ENCODE assay signal across 24 mouse cellular contexts in genomic region chr7:99250386-99250785, GRCm38 (mm10). TPM values are rescaled to one million over a fixed set of nuclear protein-coding genes. Genes with fewer than 3 reads are reported as not detected.
"Had no signal": no experiment of that assay in that cellular context is flagged by ENCODE, and none has a peak within 500 bp of the region (broad histone marks: within the 10 kb centered on the region; RNA-seq: fewer than 3 reads in every experiment).

No protein-coding gene starts in this region.

- H3K27ac ChIP-seq: gastrocnemius, adult 2 months; heart, embryonic 10.5 days; hindbrain, embryonic 14.5 days; intestine, embryonic 15.5 days; kidney, embryonic 15.5 days; kidney, postnatal 0 days; limb, embryonic 13.5 days; limb, embryonic 15.5 days; liver, embryonic 12.5 days; liver, embryonic 14.5 days had no signal

- H3K9ac ChIP-seq: heart, embryonic 12.5 days; hindbrain, embryonic 14.5 days; intestine, embryonic 15.5 days; kidney, embryonic 15.5 days; limb, embryonic 13.5 days; limb, embryonic 15.5 days; liver, embryonic 12.5 days; liver, embryonic 14.5 days had no signal

- H3K4me2 ChIP-seq: hindbrain, embryonic 14.5 days had no signal

- H3K36me3 ChIP-seq: heart, embryonic 10.5 days; heart, embryonic 12.5 days; intestine, embryonic 15.5 days; kidney, embryonic 15.5 days; limb, embryonic 13.5 days; limb, embryonic 15.5 days; liver, embryonic 12.5 days had no signal

- H3K4me1 ChIP-seq: liver, embryonic 12.5 days had no signal

- DNase-seq: gastrocnemius, adult 2 months; gastrocnemius, postnatal 10 days; gastrocnemius, postnatal 25 days; heart, adult 18-20 months; heart, postnatal 10 days; heart, postnatal 4 days; kidney, adult 18-20 months; kidney, adult 8-10 months; kidney, postnatal 14 days; kidney, postnatal 36 days; layer of hippocampus, adult 9-11 months; layer of hippocampus, postnatal 36 days; left cerebral cortex, postnatal 4 days had no signal

- H3K4me3 ChIP-seq: gastrocnemius, adult 2 months; heart, embryonic 12.5 days; intestine, embryonic 15.5 days; kidney, embryonic 15.5 days; limb, embryonic 13.5 days; limb, embryonic 15.5 days; liver, embryonic 12.5 days had no signal

- H3K9me3 ChIP-seq: heart, embryonic 10.5 days; heart, embryonic 12.5 days; intestine, embryonic 15.5 days; kidney, embryonic 15.5 days; limb, embryonic 13.5 days; limb, embryonic 15.5 days; liver, embryonic 12.5 days had no signal

- ATAC-seq: liver, embryonic 12.5 days had no signal

RNA-seq across cellular contexts. Expression of gene Mogat2, which starts 12.0 kb away (rescaled TPM):
- polyA plus RNA-seq: inflammation-experienced regulatory T-cells, adult 6 months had no signal
